Comparison of ENCODE assay signal across 8 mouse cellular contexts in the genomic region with DNA sequence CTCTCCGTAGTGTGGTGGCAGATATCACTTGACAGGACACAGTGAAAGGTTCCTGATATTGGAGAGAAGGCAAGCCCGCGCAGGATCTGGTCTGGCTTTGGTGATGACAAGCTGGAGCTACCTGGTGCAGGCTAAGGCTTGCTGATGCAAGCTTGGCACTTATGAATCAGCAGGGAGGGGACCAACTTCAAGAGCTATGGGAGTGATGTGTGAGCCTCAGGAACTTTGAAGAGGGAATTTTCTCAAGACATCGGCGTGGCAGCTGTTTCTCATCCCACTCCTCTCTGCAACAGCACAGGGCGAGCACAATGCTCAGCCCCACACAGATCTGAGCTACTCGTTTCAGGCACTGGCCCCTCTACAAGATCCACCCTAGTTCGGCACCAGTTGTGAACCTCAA. TPM values are rescaled to one million over a fixed set of nuclear protein-coding genes. Genes with fewer than 3 reads are reported as not detected.
DNase-seq lines count a peak whose midpoint lies in the region; ATAC-seq lines count a peak whose summit lies in the region.

Gene Hagh (plus strand): TSS at position 302 of the 400 bp plus-strand sequence.

- intact Hi-C loops in left cerebral cortex, postnatal 10 days (cut with DNase I): no loop called here

- H3K9me3 ChIP-seq in lung, embryonic 16.5 days (ENCODE audit: control insufficient read depth, low read length): no peaks in the 10 kb centered on the region
- no peaks in the 10 kb centered on the region for H3K9me3 ChIP-seq in embryonic facial prominence, embryonic 12.5 days
- H3K9me3 ChIP-seq in heart, embryonic 12.5 days (replicated peaks): no peaks in the 10 kb centered on the region

- H3K27me3 ChIP-seq in lung, embryonic 16.5 days (ENCODE audit: control insufficient read depth, insufficient read depth, low read depth, low read length): no peaks in the 10 kb centered on the region
- H3K27me3 ChIP-seq in embryonic facial prominence, embryonic 12.5 days: no peaks in the 10 kb centered on the region
- peaks cover 30% of the 10 kb centered on the region for H3K27me3 ChIP-seq in heart, embryonic 12.5 days (replicated peaks)

- 58% methylated on average over 8 of the region's 8 CpGs for WGBS in lung, embryonic 16.5 days
- WGBS in embryonic facial prominence, embryonic 12.5 days: 63% methylated on average over 8 of the region's 8 CpGs
- WGBS in heart, embryonic 12.5 days: 51% methylated on average over 8 of the region's 8 CpGs

- H3K4me2 ChIP-seq in lung, embryonic 16.5 days (ENCODE audit: low read depth, low read length): no peak within 1 kb of the TSS
- no peak within 1 kb of the TSS for H3K4me2 ChIP-seq in embryonic facial prominence, embryonic 12.5 days (replicated peaks)
- no peak within 1 kb of the TSS for H3K4me2 ChIP-seq in heart, embryonic 12.5 days

- H3K27ac ChIP-seq in lung, embryonic 16.5 days (ENCODE audit: low read length): no peak within 1 kb of the TSS
- no peak within 1 kb of the TSS for H3K27ac ChIP-seq in embryonic facial prominence, embryonic 12.5 days
- no peak within 1 kb of the TSS for H3K27ac ChIP-seq in heart, embryonic 12.5 days (ENCODE audit: poor library complexity, severe bottlenecking)

- no peak for DNase-seq in lung, postnatal 10 days
- DNase-seq in left cerebral cortex, postnatal 10 days (ENCODE audit: extremely low spot score in 1 of 2, low spot score in 2 of 2): no peak
- no peak for DNase-seq in ovary, postnatal 36 days (ENCODE audit: low spot score)
- DNase-seq in retina, embryonic 14.5 days (ENCODE audit: low spot score): no peak

- H3K36me3 ChIP-seq in lung, embryonic 16.5 days (ENCODE audit: control insufficient read depth, insufficient read depth, low read length): no peaks in the 10 kb centered on the region
- no peaks in the 10 kb centered on the region for H3K36me3 ChIP-seq in embryonic facial prominence, embryonic 12.5 days
- H3K36me3 ChIP-seq in heart, embryonic 12.5 days: no peaks in the 10 kb centered on the region

- no peak within 1 kb of the TSS for H3K4me3 ChIP-seq in lung, embryonic 16.5 days (ENCODE audit: low read length)
- no peak within 1 kb of the TSS for H3K4me3 ChIP-seq in embryonic facial prominence, embryonic 12.5 days
- H3K4me3 ChIP-seq in heart, embryonic 12.5 days: no peak within 1 kb of the TSS

- no peak within 1 kb of the TSS for H3K9ac ChIP-seq in lung, embryonic 16.5 days (ENCODE audit: low read length)
- H3K9ac ChIP-seq in embryonic facial prominence, embryonic 12.5 days: no peak within 1 kb of the TSS
- no peak within 1 kb of the TSS for H3K9ac ChIP-seq in heart, embryonic 12.5 days

- ATAC-seq in lung, embryonic 16.5 days (ENCODE audit: low read depth): no peak
- ATAC-seq in embryonic facial prominence, embryonic 12.5 days (ENCODE audit: insufficient number of reproducible peaks, insufficient read depth, low FRiP score, low TSS enrichment): no peak
- ATAC-seq in heart, embryonic 12.5 days (ENCODE audit: insufficient number of reproducible peaks, low FRiP score): no peak
- ATAC-seq in monocyte, adult 5-6 weeks (replicated peaks; ENCODE audit: insufficient number of reproducible peaks, low FRiP score, low TSS enrichment, poor library complexity, severe bottlenecking): no peak

- H3K4me1 ChIP-seq in lung, embryonic 16.5 days (replicated peaks; ENCODE audit: control insufficient read depth, insufficient read depth, low read length): no peaks in the 10 kb centered on the region
- H3K4me1 ChIP-seq in embryonic facial prominence, embryonic 12.5 days: no peaks in the 10 kb centered on the region
- peaks cover 8% of the 10 kb centered on the region for H3K4me1 ChIP-seq in heart, embryonic 12.5 days (replicated peaks)

RNA-seq across cellular contexts. Expression of gene Hagh, which starts in this region (rescaled TPM):
- 32.6 and 39.1 TPM in 2 replicates for polyA plus RNA-seq in lung, embryonic 16.5 days (2015; fragmentation: Nextera tagmentation; extraction: Ambion mirVana)
- 24.2 and 26.1 TPM in 2 replicates for polyA plus RNA-seq in embryonic facial prominence, embryonic 12.5 days (2016; fragmentation: Nextera tagmentation; extraction: Ambion mirVana)
- 39.9 and 41.2 TPM in 2 replicates for polyA plus RNA-seq in heart, embryonic 12.5 days (2016; fragmentation: Nextera tagmentation; extraction: Ambion mirVana)
- total RNA-seq in left cerebral cortex, postnatal 10 days (2021): 100 to 1,000 TPM in 1 of 2 experiments, 10 to 100 TPM in 1; 92.4 to 102 TPM
- 23.2 to 48.3 TPM (median 34.5 TPM) in 3 replicates for total RNA-seq in monocyte, adult 5-6 weeks (2017)
